Mouse (Mus musculus): ENCODE measurements around the gene Arpc2.

DNA sequence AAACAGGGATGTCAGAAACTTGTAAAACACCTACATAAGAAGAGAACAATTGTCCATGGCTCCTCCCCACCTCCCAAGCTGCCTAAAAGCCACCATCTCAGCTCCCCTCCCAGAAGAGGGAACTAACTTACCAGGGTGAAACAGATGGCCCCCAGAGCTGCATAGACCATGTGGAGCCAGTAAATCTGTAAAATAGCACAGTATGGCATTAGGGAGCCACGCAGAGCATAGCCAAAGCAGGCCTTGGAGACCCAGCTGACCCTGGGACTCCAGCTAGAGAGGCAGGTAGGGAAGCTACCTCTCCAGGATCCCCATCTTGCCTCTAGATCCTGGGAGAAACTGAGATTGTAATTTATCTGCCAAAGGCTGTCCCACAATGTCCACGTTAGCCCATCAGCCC lies 53.9 kb downstream of the Arpc2 start:
- TF ChIP-seq CTCF (IDR thresholded peaks at IDR 0.05; ENCODE audit: low read depth, low read length) (no peak), TAL1 (conservative IDR thresholded peaks at IDR 0.05; ENCODE audit: low read depth, low read length) (no peak)
